Mouse (Mus musculus) ES-E14 (cell line): ENCODE measurements at regions not wholly inside any gene's neighbourhood (a gene's known extent, or its start where the extent isn't known, plus 50 kb on each side); places are given as distances from the start of the nearest gene placed in this dataset.

ENCODE experiments used
- CHD2 ChIP-seq: IDR thresholded peaks from 2 replicates; pipeline ENCODE4 v1.6.1; 2014; ENCODE audit warnings: mild to moderate bottlenecking, low read depth, low read length, inconsistent platforms
- HCFC1 ChIP-seq: IDR thresholded peaks from 2 replicates; pipeline ENCODE4 v1.6.1; 2012; ENCODE audit warnings: low read length, inconsistent platforms, borderline replicate concordance; ENCODE audit not compliant: insufficient read depth
- MAFK ChIP-seq: IDR thresholded peaks from 2 replicates; pipeline ENCODE4 v1.6.1; 2014; ENCODE audit warnings: mild to moderate bottlenecking, low read depth, low read length, inconsistent platforms; ENCODE audit not compliant: insufficient read depth
- ZC3H11A ChIP-seq: IDR thresholded peaks from 2 replicates; pipeline ENCODE4 v1.6.1; 2012; ENCODE audit warnings: low read depth, mild to moderate bottlenecking, inconsistent platforms, low read length, borderline replicate concordance
- ZNF384 ChIP-seq: IDR thresholded peaks from 2 replicates; pipeline ENCODE4 v1.6.1; 2012; ENCODE audit warnings: low read depth, low read length, inconsistent platforms

DNA sequence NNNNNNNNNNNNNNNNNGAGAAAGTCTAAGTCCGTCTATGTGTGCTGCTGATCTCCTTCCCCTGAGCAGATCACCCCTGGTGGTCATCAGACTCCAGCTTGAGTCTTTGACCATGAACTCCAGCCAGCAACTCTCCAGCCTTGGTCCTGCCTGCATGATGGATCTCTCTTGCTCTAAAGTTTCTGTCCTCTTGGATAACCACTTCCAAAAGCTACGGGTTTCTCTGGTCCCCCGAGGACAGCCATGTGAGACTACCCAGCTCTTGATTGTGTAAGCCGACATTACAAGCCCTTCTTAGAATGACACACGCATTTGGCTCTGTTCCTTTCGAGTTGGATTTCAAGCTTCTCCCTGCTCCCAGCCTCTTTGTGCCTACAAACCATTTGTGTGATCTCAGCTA, 66.4 kb upstream of the Lrpprc start:
- TF ChIP-seq CHD2 = no peak
- TF ChIP-seq MAFK = no peak
- TF ChIP-seq ZC3H11A = no peak
- no peak for TF ChIP-seq HCFC1
- TF ChIP-seq ZNF384 = no peak
